Comparison of ENCODE assay signal across 15 mouse cellular contexts in genomic region chr6:39054206-39054864, GRCm38 (mm10).
DNase-seq lines count a peak whose midpoint lies in the region; ATAC-seq and TF ChIP-seq lines count a peak whose summit lies in the region.
"Had no signal": no experiment of that assay in that cellular context is flagged by ENCODE, and none has a peak within 500 bp of the region (broad histone marks: within the 10 kb centered on the region; RNA-seq: fewer than 3 reads in every experiment).

No protein-coding gene starts in this region.

- TF ChIP-seq POLR2A in CH12.LX (IDR thresholded peaks at IDR 0.05; ENCODE audit: low read depth, low read length), result no peak
- TF ChIP-seq POLR2A in limb, embryonic 14.5 days (IDR thresholded peaks at IDR 0.05; ENCODE audit: borderline replicate concordance, extremely low read depth, insufficient read depth, insufficient read length), result no peak

- DNase-seq in hindbrain, embryonic 11.5 days (ENCODE audit: low spot score), result no peak
- peak; percentile 44 for DNase-seq in CH12.LX (ENCODE audit: extremely low read depth)
- DNase-seq in fibroblast of lung, adult 2 months (ENCODE audit: low read depth), result peak; percentile 22
- DNase-seq in limb, embryonic 14.5 days (ENCODE audit: low spot score), result peak; percentile 58
- DNase-seq in adrenal gland, postnatal 14 days, result no peak
- DNase-seq: adrenal gland, adult 2 months; gastrocnemius, postnatal 10 days; layer of hippocampus, postnatal 36 days; lung, postnatal 4 days; thymus, postnatal 36 days had no signal

- in situ Hi-C loops in CH12.LX (cut with MboI; ENCODE audit: low pct_ligation_motif_present, low pct_unique_long_range_greater_than_20kb, low sequenced_read_pairs), result loop anchor here (25.0 kb wide), 1 partner anchor 317 kb away; no protein-coding TSS in a partner anchor

- no peak for TF ChIP-seq EP300 in CH12.LX (IDR thresholded peaks at IDR 0.05; ENCODE audit: low read length)

- no peaks in the 10 kb centered on the region for H3K27me3 ChIP-seq in hindbrain, embryonic 13.5 days
- H3K27me3 ChIP-seq in hindbrain, embryonic 11.5 days (ENCODE audit: control insufficient read depth, insufficient read depth, low read length), result no peaks in the 10 kb centered on the region
- no peaks in the 10 kb centered on the region for H3K27me3 ChIP-seq in CH12.LX (replicated peaks)
- H3K27me3 ChIP-seq in limb, embryonic 14.5 days (ENCODE audit: control insufficient read depth, insufficient read depth, low read length), result 0 out of 2 replicates have a peak, but pooled peaks cover 5% of the 10 kb centered on the region

- no peak overlapping the region for H3K4me3 ChIP-seq in hindbrain, embryonic 13.5 days
- H3K4me3 ChIP-seq in hindbrain, embryonic 11.5 days (ENCODE audit: low read depth, low read length), result no peak overlapping the region
- H3K4me3 ChIP-seq in CH12.LX (replicated peaks in 1 of 3; ENCODE audit: low read depth in 2 of 3, low read length in 2 of 3, poor library complexity in 1 of 3), result no peak overlapping the region
- H3K4me3 ChIP-seq in limb, embryonic 14.5 days (replicated peaks; ENCODE audit: low read length), result no peak overlapping the region
- H3K4me3 ChIP-seq: heart, embryonic 13.5 days had no signal

- H3K9me3 ChIP-seq in hindbrain, embryonic 13.5 days, result no peaks in the 10 kb centered on the region
- H3K9me3 ChIP-seq in hindbrain, embryonic 11.5 days (ENCODE audit: control insufficient read depth, low read length), result no peaks in the 10 kb centered on the region
- H3K9me3 ChIP-seq in CH12.LX (replicated peaks; ENCODE audit: low read length), result peaks cover 3% of the 10 kb centered on the region
- H3K9me3 ChIP-seq in limb, embryonic 14.5 days (ENCODE audit: control insufficient read depth, low read length), result no peaks in the 10 kb centered on the region
- H3K9me3 ChIP-seq: heart, embryonic 13.5 days had no signal

- dilution Hi-C loops in CH12.LX (cut with MboI; ENCODE audit: extremely low pct_ligation_motif_present, extremely low pct_unique_long_range_greater_than_20kb, low sequenced_read_pairs), result no loop called here

- no peaks in the 10 kb centered on the region for H3K36me3 ChIP-seq in hindbrain, embryonic 13.5 days
- no peaks in the 10 kb centered on the region for H3K36me3 ChIP-seq in hindbrain, embryonic 11.5 days (ENCODE audit: control insufficient read depth, insufficient read depth, low read length)
- H3K36me3 ChIP-seq in CH12.LX (replicated peaks in 1 of 2; ENCODE audit: control insufficient read depth in 1 of 2, insufficient read depth in 1 of 2, low read length in 1 of 2), result no peaks in the 10 kb centered on the region
- H3K36me3 ChIP-seq in limb, embryonic 14.5 days (ENCODE audit: control insufficient read depth, insufficient read depth, low read length), result no peaks in the 10 kb centered on the region
- H3K36me3 ChIP-seq: heart, embryonic 13.5 days had no signal

- no peak for TF ChIP-seq CTCF in CH12.LX (conservative IDR thresholded peaks at IDR 0.05 in 1 of 2, IDR thresholded peaks at IDR 0.05 in 1 of 2; ENCODE audit: low read depth in 2 of 2, low read length in 2 of 2)

- ATAC-seq in hindbrain, embryonic 13.5 days (ENCODE audit: low FRiP score), result peak; percentile 33
- no peak for ATAC-seq in hindbrain, embryonic 11.5 days (ENCODE audit: low FRiP score)
- ATAC-seq in limb, embryonic 14.5 days (ENCODE audit: low FRiP score, low read depth), result peak; percentile 54; the same call in 1 of the 2 replicates
- ATAC-seq in inflammation-experienced regulatory T-cells, adult 6 months, result no peak

- H3K4me2 ChIP-seq in hindbrain, embryonic 13.5 days, result no peak overlapping the region
- H3K4me2 ChIP-seq in hindbrain, embryonic 11.5 days (replicated peaks; ENCODE audit: low read depth, low read length), result no peak overlapping the region
- H3K4me2 ChIP-seq in CH12.LX (ENCODE audit: insufficient read depth, low read depth, poor library complexity, severe bottlenecking), result no peak overlapping the region
- no peak overlapping the region for H3K4me2 ChIP-seq in limb, embryonic 14.5 days (replicated peaks; ENCODE audit: low read depth, low read length, severe bottlenecking)
- H3K4me2 ChIP-seq: heart, embryonic 13.5 days had no signal

- peak overlapping the region; percentile 49; the same call in 1 of the 2 replicates for H3K27ac ChIP-seq in hindbrain, embryonic 13.5 days
- no peak overlapping the region for H3K27ac ChIP-seq in hindbrain, embryonic 11.5 days (ENCODE audit: low read depth, low read length)
- H3K27ac ChIP-seq in CH12.LX (ENCODE audit: insufficient read depth, low read depth), result no peak overlapping the region
- H3K27ac ChIP-seq in limb, embryonic 14.5 days (replicated peaks; ENCODE audit: low read depth, low read length), result no peak overlapping the region
- H3K27ac ChIP-seq: heart, embryonic 13.5 days; kidney, postnatal 0 days; liver, embryonic 14.5 days had no signal

- peaks cover 13% of the 10 kb centered on the region for H3K4me1 ChIP-seq in hindbrain, embryonic 13.5 days (replicated peaks)
- H3K4me1 ChIP-seq in hindbrain, embryonic 11.5 days (replicated peaks; ENCODE audit: control insufficient read depth, insufficient read depth, low read length), result no peaks in the 10 kb centered on the region
- H3K4me1 ChIP-seq in CH12.LX (ENCODE audit: control insufficient read depth in 1 of 2, insufficient read depth in 2 of 2), result peaks cover 12 to 72% of the 10 kb centered on the region in 2 experiments
- peaks cover 22% of the 10 kb centered on the region for H3K4me1 ChIP-seq in limb, embryonic 14.5 days (ENCODE audit: control insufficient read depth, insufficient read depth, low read length)

- no peak overlapping the region for H3K9ac ChIP-seq in hindbrain, embryonic 13.5 days
- H3K9ac ChIP-seq in hindbrain, embryonic 11.5 days (ENCODE audit: low read depth, low read length), result no peak overlapping the region
- H3K9ac ChIP-seq in CH12.LX (ENCODE audit: insufficient read depth, low read depth), result no peak overlapping the region
- H3K9ac ChIP-seq in limb, embryonic 14.5 days (ENCODE audit: low read depth, low read length, severe bottlenecking), result no peak overlapping the region
- H3K9ac ChIP-seq: heart, embryonic 13.5 days; liver, embryonic 14.5 days had no signal

- no peaks in the 10 kb centered on the region for H3K79me2 ChIP-seq in CH12.LX (replicated peaks; ENCODE audit: control insufficient read depth, extremely low read depth, insufficient read depth, poor library complexity, severe bottlenecking)

- TF ChIP-seq RAD21 in CH12.LX (IDR thresholded peaks at IDR 0.05; ENCODE audit: low read depth, low read length), result no peak

- WGBS in hindbrain, embryonic 13.5 days, result 78% methylated on average over 13 of the region's 13 CpGs
- WGBS in hindbrain, embryonic 11.5 days, result 85% methylated on average over 13 of the region's 13 CpGs
- 48% methylated on average over 13 of the region's 13 CpGs for WGBS in limb, embryonic 14.5 days

TF ChIP-seq in CH12.LX, 34 proteins besides CTCF, POLR2A, EP300 and RAD21:
- TF ChIP-seq E2F4 (IDR thresholded peaks at IDR 0.05; ENCODE audit: insufficient replicate concordance, low read depth, low read length), result no peak
- no peak for TF ChIP-seq UBTF (IDR thresholded peaks at IDR 0.05; ENCODE audit: low read depth, low read length)
- no peak for TF ChIP-seq JUN (IDR thresholded peaks at IDR 0.05; ENCODE audit: insufficient read depth, low read depth, low read length)
- no peak for TF ChIP-seq JUND (conservative IDR thresholded peaks at IDR 0.05; ENCODE audit: low read depth, low read length)
- no peak for TF ChIP-seq CHD1 (IDR thresholded peaks at IDR 0.05; ENCODE audit: low read depth, low read length)

Comparison
In these comparisons a context has a peak if more than half of its experiments do, and no peak if none do; other contexts are left out.
1. ATAC-seq: peak in hindbrain, embryonic 13.5 days (single experiment) and limb, embryonic 14.5 days (single experiment); none in hindbrain, embryonic 11.5 days (single experiment) and inflammation-experienced regulatory T-cells, adult 6 months (single experiment).
2. DNase-seq: peak in CH12.LX (single experiment), fibroblast of lung, adult 2 months (single experiment) and limb, embryonic 14.5 days (single experiment); none in hindbrain, embryonic 11.5 days (single experiment) and adrenal gland, postnatal 14 days (single experiment).